Mouse (Mus musculus): ENCODE measurements around the gene Slc2a6.

Slc2a6 gene

DNA sequence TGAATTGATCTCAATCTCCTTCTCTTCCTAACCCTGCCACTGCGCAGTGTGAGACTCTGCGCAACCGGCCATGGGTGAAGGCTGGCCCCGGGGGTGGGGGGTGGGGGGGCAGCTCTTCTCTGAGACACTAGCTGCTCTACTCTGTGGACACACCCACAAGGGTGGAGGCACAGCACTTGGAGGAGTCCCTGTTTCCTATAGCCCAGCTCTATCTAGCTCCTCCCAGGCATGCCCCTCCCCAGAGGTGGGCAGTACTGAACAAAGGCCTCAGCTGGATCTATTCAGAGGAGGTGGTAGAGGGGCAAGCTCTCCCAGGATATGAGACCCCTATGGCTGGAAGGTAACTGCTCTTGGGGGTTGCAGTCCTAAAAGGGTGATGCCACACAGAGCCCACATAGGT is 9.2 kb upstream of the Slc2a6 start:
- DNase-seq (ENCODE audit: extremely low read depth, insufficient read length, low spot score): no peak

DNA sequence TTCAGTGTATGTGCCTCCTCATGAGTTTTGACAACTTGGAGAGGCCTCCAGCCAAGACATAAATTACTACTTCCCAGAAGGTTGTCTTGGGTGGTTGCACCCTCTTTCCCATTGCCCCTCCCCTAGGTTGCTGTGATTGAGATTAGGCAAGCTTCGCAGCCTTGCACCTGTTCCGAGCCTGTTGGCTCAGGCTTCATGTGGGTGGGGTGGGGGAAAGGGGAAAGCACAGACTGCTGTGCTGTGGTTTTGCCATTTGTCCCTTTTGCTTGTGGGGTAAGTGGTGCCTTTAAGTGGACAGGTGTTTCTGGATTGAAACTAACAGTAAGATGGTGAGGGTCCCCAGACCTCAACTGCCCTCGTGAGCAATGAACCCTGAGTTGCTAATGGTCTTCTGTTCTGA is 8.2 kb upstream of the Slc2a6 start:
- DNase-seq (ENCODE audit: extremely low read depth, insufficient read length, low spot score): no peak

DNA sequence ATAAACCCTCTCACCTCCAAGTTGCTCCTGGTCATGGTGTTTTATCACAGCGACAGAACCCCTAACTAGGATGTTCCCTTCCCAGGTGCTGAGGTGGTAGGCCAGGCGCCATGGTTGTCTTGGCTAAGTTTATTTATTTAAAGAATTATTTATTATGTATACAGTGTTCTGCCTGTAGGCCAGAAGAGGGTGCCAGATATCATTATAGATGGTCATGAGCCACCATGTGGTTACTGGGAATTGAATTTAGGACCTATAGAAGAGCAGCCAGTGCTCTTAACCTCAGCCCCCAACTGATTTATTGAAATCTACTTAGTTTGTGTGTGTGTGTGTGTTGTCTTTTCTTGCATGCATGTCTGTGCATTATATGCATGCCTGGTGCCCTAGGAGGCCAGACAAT is 4.6 kb upstream of the Slc2a6 start:
- DNase-seq (ENCODE audit: extremely low read depth, insufficient read length, low spot score): no peak

DNA sequence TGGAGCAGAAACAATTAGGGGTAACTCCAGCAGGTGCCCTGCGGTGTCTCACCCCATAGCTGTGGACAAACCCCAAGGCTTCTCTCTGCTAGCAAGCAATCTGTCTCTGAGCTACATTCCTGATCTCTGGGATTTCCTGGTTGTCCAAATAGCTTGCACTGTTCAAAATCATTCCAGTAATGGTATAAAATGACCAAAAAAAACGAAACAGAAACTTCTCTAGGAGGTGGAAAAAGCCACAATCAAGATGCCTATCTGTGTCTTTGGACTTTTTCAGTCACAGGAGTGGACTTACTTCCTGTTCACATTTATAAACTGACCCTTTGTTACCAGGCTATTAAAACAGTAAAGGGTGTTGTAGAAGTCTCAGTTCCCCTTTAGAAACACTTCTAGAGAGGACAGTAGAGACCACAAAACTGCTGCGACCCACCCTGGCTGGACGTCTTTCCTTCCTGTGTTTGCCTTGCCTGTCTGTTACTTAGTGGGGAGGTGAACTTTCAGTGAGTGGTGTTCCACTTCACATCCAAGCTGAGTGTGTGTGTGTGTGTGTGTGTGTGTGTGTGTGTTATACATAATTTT is 728 bp upstream of the Slc2a6 start:
- DNase-seq (ENCODE audit: extremely low read depth, insufficient read length, low spot score): no peak

DNA sequence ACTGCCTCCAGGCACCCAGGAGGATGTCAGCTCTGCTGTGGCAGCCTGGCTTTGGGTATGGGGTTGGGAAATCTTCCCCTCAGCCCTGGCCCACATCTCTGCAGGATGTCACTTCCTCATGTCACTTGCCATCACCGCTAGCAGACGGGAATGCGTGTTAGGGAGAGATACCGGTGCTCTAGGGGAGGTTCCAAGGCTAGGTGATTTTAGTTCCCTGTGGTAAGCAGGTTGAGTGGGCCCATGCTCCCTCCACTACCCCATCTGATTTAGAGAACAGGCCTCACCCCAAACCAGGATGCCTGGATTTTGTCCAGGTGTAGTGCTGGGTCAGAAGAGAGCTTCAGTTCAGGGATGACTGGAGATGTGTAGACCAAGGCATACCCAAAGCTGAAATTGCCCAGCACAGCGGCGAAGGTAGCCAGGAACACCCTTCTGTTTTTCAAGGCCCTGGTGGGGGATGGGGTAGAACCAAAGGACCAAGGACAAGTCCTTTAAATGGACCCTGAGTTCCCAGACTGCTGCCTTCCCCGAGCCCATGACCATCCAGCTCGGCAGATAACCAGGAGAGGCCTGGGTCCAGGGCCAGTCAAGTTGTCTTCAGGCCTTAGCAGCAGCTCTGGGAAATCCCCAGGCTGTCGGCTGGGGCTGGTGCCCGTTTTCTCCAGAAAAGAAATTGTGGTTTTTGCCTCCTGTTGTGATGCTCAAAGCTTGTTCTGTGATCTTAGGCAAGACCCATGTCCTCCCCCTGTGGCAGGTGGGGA is 761 bp downstream of the Slc2a6 start:
- DNase-seq (ENCODE audit: extremely low read depth, insufficient read length, low spot score): peak; percentile 44

DNA sequence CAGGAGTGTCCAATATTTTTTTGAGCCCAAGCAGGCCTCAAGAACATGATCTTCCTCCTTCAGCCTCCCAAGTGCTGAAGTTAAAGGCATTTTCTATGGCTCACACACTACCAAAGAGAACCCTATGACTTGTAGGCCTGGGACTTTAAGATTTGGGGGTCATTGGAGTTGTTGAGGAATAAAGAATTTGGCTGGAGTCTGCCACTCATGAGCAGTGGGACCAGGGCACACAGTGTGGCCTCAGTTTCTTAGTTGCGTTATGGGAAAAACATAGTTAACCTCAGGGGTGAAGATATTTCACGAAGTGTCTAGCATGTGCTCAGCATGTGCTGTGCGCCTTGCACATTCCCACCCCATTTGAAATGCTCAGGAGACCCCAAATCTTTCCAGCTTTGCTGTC is 1.5 kb downstream of the Slc2a6 start:
- DNase-seq (ENCODE audit: extremely low read depth, insufficient read length, low spot score): no peak

DNA sequence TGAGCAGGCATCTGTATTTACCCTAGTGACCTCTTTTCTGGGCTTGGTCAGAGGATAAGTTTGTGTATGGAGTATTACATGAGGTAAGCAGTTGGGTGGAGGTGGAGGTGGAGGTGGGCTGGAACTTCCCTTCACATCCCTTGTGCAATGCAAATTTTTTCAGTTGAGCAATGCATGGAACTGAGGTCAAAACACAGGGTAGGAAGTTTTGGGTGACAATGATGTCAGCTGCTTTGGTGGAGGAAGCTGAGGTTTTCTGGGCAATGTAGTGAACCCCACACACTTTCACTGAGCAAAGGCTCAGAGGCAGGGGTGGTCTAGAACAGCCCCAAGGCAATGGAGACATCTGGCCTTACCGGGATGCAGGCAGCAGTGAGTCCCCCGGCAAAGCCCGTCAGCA is 2.3 kb downstream of the Slc2a6 start:
- DNase-seq (ENCODE audit: extremely low read depth, insufficient read length, low spot score): no peak

DNA sequence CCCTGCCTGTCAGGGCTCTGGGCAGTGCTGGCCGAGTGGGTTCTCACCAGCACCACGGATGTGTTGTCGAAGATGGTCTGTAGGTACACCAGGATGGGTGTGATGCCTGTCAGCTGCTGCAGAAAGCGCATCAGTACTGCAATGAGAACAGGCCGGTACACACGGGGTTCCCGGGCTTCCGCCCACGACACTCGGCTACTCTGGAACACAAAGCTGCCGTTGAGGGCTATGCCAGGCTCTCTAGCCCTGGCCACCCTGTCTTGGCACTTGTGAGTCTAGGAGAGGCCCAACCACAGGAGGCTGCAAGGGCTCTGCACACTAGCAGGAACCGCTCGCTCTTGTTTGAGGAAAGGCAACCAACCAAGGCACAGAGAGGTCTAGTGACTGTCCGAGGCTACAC is 3.7 kb downstream of the Slc2a6 start:
- no peak for DNase-seq (ENCODE audit: extremely low read depth, insufficient read length, low spot score)

DNA sequence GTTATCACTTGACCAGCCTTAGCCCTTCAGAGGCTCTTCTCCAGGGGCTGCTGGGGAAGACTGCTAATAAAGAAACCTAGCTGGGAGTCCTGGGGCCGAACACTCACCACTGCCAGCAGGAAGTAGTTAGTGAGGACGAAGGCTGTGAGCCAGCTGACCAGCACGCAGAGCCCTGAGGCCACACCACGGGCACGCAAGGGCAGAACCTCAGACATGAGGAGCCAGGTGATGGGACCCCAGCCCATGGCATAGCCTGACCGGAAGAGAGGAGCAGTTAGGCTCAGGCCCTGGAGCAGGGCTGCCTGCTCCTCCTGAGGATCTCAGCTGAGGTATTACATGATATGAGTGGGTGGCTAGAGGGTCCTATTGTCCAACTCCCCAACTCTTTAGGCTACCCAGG is 5.2 kb downstream of the Slc2a6 start:
- DNase-seq (ENCODE audit: extremely low read depth, insufficient read length, low spot score): no peak

DNA sequence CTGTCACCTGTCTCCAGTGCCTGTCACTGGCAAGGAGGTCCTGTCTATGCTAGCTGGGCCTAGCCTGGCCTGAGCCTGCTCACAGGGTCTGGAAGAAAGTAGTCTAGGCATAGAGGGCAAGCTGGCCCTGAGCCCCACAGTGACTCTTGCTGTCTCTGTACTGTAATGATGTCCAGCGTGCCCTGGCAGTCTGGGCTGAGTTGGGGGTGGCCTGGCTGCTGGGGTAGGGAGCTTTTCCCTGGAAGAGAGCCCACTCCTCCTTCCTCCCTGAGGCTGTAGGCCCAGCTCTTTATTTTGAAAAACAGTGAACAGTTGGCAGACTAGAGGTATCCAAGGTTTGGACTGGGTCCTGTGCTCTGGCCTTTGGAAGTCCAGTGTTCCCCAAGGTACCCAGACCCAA is 6.7 kb downstream of the Slc2a6 start:
- DNase-seq (ENCODE audit: extremely low read depth, insufficient read length, low spot score): no peak

DNA sequence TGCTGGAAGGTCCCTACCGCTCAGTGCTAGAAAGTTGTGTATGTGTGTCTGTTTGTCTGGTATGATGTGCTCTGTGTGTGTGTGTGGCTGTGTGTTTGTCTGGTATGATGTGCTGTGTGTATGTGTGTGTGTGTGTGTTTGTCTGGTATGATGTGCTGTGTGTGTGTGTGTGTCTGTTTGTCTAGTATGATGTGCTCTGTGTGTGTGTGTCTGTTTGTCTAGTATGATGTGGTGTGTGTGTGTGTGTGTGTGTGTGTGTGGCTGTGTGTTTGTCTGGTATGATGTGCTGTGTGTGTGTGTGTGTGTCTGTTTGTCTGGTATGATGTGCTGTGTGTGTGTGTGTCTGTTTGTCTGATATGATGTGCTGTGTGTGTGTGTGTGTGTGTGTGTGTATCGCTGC is 8.3 kb downstream of the Slc2a6 start:
- no peak for DNase-seq (ENCODE audit: extremely low read depth, insufficient read length, low spot score)

DNA sequence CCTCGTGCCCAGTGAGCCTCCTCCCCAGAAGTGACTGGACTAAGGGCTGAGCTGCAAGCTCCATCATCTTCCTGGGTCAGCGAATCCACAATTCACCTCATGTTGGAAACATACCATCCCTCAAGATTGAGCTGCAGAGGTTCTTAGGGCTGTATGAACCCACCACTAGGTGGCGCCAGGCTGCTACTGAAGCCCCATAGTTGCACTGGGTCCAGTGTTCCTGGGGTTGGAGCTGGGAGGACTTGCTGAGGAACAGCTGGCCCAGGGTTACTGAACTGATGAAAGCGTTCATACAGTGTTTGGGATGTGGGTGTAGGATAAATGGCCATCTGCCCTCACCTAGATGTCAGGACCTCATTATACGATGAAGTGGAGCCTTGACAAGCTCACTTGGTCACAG is 10.0 kb downstream of the Slc2a6 start:
- no peak for DNase-seq (ENCODE audit: extremely low read depth, insufficient read length, low spot score)

DNA sequence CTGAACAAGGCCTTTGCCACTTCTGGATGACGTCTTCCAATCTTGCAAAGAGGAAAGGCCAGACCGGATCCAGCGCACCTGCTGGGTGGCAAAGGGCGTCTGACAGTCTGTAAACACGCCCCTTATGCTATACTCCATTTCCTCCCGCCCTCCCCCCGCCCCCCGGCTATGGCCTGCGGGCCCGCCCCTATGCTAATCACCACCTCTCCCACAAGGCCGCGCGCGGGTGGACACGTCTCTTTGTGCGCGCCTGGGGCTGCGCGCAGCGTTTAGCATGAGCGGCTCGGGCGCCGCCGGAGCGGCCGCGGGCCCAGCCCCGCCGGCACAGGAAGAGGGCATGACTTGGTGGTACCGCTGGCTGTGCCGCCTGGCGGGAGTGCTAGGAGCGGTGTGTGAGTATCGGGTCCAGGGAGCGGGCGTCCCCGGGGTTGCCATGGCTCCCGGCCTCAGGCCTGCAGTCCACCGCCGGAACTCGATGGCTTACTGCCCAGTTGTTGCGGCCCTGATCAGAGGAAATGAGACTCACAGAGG is 18.0 kb downstream of the Slc2a6 start, which contains the start of gene Cacfd1:
Cacfd1 (plus strand) TSS at position 213 of the 531 bp plus-strand sequence.
- peak; percentile 93 for DNase-seq (ENCODE audit: extremely low read depth, insufficient read length, low spot score)

DNA sequence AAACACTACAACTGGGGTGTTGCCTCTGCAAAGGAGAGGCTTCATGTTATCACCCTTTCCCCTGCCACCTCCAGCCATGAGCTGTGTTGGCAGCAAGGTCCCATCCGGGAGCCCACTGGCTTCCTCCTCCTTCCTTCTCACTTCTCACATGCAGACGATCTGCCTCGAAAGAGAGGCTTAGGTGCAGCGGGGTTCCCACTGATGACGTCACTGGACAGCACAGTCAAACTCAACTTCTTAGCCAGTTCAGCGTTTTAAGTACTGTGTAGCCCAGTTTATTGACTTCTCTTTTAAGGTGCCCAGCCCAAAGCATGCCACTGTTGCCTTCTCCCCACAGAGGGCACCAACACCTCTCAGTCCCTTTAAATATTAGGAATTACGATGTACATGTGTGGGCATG is 20.1 kb downstream of the Slc2a6 start:
- DNase-seq (ENCODE audit: extremely low read depth, insufficient read length, low spot score): no peak

DNA sequence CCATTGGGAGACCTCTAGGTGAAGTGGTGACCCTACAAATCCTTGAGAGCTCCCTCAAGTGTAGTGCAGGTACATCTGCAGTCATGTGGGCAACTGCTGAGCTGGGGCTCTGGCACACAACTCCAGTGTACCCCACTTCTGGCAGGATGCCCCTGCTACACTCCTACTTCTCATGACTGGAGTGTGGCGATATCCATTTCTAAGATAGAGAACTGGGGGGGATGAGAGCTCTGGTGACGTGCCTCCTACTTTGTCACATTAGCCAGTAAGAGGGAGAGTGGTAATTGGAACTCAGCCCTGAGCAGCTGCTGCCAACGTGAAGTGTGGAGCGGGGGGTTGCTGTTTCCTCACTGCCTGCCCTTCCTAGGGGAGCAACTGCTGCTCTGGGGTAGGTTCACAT is 21.5 kb downstream of the Slc2a6 start:
- DNase-seq (ENCODE audit: extremely low read depth, insufficient read length, low spot score): no peak

DNA sequence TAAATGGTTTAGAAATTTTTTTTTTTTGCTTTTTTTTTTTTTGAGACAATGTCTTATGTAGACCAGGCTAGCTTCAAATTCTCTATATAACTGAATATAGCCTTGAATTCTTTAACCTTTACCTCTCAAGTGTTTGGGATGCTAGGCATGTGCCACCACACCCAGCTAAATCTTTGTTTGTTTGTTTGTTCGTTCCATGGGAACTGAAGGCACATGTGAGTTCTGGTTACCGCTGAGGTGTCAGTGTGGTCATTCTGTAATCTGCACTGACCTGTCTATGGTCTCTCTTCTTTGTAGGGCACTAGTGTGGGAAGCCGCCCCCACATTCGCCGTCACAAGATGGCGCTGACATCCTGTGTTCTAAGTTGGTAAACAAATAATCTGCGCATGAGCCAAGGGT is 29.8 kb downstream of the Slc2a6 start:
- no peak for DNase-seq (ENCODE audit: extremely low read depth, insufficient read length, low spot score)

DNA sequence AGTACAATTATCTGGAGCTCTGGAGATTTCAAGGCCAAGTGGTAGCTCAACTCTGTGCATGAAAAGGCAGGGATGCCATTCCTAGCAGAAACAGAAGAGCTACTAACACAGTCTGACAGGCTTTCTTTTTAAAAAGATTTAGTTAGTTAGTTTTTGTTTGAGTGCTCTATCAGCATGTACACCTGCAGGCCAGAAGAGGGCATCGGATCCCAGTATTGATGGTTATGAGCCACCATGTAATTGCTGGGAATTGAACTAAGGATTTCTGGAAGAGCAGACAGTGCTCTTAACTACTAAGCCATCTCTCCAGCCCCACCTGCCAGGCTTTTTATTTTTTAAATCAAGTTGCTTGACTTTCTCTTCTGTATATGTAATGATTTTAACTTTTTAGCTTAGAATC is 30.3 kb downstream of the Slc2a6 start:
- DNase-seq (ENCODE audit: extremely low read depth, insufficient read length, low spot score): no peak

DNA sequence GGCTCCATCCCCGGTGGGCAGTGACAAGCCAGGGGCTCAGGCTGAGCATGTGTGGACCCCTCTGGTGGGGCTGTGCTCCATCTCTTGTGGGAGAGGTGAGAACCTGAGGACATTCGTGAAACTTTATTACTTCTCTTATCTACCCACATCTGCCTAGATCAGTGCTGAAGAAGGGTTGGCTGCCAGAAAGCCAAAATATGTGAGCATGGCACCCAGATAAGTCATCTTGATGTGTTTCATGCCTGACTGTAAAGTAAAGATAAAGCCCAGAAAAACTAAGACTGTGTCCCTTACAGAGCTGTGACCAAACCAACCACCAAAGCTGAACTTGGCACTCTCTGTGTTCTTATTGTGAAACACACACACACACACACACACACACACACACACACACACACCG is 33.9 kb downstream of the Slc2a6 start:
- DNase-seq (ENCODE audit: extremely low read depth, insufficient read length, low spot score): no peak

DNA sequence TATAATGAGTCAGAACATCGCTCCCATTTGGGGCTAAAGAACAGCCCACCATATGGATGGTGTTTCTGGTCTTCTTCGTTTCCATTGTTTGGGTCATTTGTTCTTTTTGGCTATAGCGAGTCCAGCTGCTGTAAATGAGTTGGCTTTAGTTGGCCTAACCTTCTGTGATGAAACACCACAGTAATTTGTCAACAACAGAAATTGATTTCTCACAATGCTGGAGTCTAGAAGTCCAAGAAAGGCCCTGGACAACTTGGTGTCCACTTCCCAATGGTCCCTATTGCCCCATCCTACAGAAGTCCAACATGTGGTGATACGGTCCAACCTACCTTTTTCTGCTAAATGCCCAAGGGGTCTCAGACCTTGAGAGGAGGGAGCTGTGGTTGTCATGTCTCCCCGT is 43.2 kb downstream of the Slc2a6 start:
- no peak for DNase-seq (ENCODE audit: extremely low read depth, insufficient read length, low spot score)

DNA sequence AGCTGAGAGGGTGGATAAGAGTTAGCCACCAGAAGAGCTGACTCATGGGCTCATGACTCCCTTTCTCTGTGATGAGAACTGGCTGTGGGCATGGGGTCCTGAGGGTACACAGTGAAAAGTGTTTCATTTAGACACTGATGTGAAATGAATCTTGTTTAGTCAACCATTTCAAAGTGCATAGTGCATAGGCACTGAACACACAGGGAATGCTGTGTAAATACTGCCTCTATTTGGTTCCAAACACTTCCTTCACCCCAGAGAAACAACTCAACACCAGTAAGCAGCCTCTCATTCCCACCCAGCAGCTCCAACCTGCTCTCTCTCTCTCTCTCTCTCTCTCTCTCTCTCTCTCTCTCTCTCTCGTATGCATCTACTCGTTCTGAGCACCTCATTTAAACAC is 43.6 kb downstream of the Slc2a6 start:
- no peak for DNase-seq (ENCODE audit: extremely low read depth, insufficient read length, low spot score)

DNA sequence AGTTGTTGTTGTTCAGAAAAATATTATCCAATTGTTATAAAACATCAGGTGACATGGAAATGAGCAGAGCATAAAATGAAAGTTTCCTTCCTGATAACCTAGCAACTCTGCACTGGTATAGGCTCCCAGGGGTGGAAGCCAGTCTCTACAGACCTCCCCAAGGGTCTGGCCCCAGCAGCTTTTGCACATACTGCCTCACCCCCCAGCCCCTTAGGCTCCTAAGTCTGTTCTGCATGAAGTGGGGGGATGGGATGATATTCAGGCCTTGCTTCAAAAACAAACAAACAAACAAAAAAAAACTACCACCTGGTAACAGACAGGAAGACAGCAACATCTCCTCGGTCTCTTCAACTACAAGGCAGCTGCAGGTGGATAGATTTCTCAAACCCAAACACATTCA is 47.4 kb downstream of the Slc2a6 start:
- DNase-seq (ENCODE audit: extremely low read depth, insufficient read length, low spot score): no peak

DNA sequence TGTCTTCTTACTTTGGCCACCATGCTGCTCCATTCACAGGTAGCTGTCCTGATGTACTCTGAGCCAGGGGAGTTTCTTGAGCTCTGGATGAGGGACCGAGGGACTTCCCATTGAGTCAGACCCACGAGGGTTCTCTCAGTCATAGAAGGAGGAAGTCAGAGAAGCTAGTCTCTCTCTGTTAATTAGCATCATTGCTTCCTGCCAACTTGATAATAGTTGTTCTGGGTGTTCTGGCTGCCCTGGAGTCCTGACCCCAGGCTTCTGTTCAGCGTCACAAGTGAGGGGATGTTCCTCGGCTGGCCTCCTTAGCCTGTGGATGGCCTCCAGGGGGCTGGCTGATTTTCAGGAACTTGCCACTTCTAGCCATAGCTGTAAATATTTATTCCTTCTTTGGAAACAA is 53.8 kb downstream of the Slc2a6 start:
- no peak for DNase-seq (ENCODE audit: extremely low read depth, insufficient read length, low spot score)
